Mouse (Mus musculus) forebrain, embryonic 14.5 days (tissue): ENCODE data around the gene Rrbp1. TPM values are rescaled to one million over a fixed set of nuclear protein-coding genes. Genes with fewer than 3 reads are reported as not detected.

Experiments used
- ATAC-seq: fragments of 200-750 bp; cut with Nextera tagmentation; 2 replicates; pipeline ENCODE4 v1.8.0; 2017; ENCODE audit warnings: mild to moderate bottlenecking, moderate library complexity
- DNase-seq: peaks from one replicate; pipeline ENCODE4 v3.0.0-alpha.2; 2015; ENCODE audit warnings: low spot score
- H3K27ac ChIP-seq: fragments of 300-500 bp; sonication (generic); 2 replicates; pipeline ENCODE4 v1.5.1; 2014; ENCODE audit warnings: low read depth, mild to moderate bottlenecking, control low read depth, low read length, moderate library complexity
- H3K27me3 ChIP-seq: fragments of 300-500 bp; sonication (generic); replicated peaks from 2 replicates; pipeline ENCODE4 v1.6.1; 2014; ENCODE audit warnings: low read length, control low read depth, mixed read lengths; ENCODE audit not compliant: control insufficient read depth, insufficient read depth
- H3K36me3 ChIP-seq: fragments of 300-500 bp; sonication (generic); 2 replicates; pipeline ENCODE4 v1.6.1; 2014; ENCODE audit warnings: low read length, control low read depth; ENCODE audit not compliant: control insufficient read depth, insufficient read depth
- H3K4me1 ChIP-seq: fragments of 300-500 bp; sonication (generic); 2 replicates; pipeline ENCODE4 v1.6.1; 2014; ENCODE audit warnings: antibody characterized with exemption, low read length, control low read depth; ENCODE audit not compliant: control insufficient read depth, insufficient read depth
- H3K4me2 ChIP-seq: fragments of 300-500 bp; sonication (generic); 2 replicates; pipeline ENCODE4 v1.6.1; 2014; ENCODE audit warnings: mild to moderate bottlenecking, control low read depth, low read length
- H3K4me3 ChIP-seq: fragments of 300-500 bp; sonication (generic); 2 replicates; pipeline ENCODE4 v1.5.1; 2014; ENCODE audit warnings: low read depth, low read length, control low read depth
- H3K9ac ChIP-seq: fragments of 300-500 bp; sonication (generic); 2 replicates; pipeline ENCODE4 v1.6.1; 2014; ENCODE audit warnings: mild to moderate bottlenecking, low read length, control low read depth, moderate library complexity
- H3K9me3 ChIP-seq: fragments of 300-500 bp; sonication (generic); replicated peaks from 2 replicates; pipeline ENCODE4 v1.6.1; 2016; ENCODE audit warnings: low read length, control low read depth, mixed read lengths; ENCODE audit not compliant: control insufficient read depth
- WGBS: fragments of 180-500 bp; shearing (Covaris S2); extraction: QIAGEN DNeasy Blood & Tissue Kit; methylation state at CpG from one replicate; pipeline ENCODE4 v1.1.7; 2014; 5-methylcytosine and 5-hydroxymethylcytosine counted together
- polyA plus RNA-seq: library from polyadenylated mRNA; unstranded; fragments of >200 nt; fragmentation: Nextera tagmentation; extraction: Ambion mirVana; gene quantifications from 2 replicates; pipeline ENCODE4 v1.2.1, GENCODE M21; 2014

The Rrbp1 gene
- polyA plus RNA-seq, 1 experiment from 2014 or later = 15.1 TPM

DNA sequence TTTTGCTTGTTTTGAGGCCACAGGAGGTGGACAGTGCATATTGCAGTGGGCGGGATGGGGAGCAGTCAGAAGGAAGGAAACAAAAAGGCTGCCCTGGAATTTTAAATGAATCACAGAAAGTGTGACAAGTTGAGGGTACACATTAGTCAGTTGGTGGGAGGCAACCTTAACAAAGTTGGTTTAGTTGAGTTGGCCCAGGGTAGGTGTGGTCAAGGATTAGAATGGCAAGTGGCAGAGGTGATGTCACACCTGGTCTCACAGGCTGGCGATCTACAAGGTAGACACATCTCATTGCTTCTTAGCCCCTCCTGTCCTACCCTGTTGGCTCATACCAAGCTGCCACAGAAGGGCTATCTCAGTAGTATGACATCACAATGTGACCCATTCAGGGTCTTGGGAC lies 21.6 kb upstream of the Rrbp1 start, which contains the start of gene Banf2:
Gene Banf2, plus strand, starts transcription at position 396 of the 400 bp plus-strand sequence.
- H3K4me1 ChIP-seq = no peaks in the 10 kb centered on the region
- H3K9me3 ChIP-seq = no peaks in the 10 kb centered on the region
- H3K4me3 ChIP-seq = no peak within 1 kb of the TSS
- 95% methylated on average over 2 of the region's 2 CpGs for WGBS
- DNase-seq = no peak
- no peak within 1 kb of the TSS for H3K4me2 ChIP-seq
- H3K36me3 ChIP-seq = no peaks in the 10 kb centered on the region
- no peak within 1 kb of the TSS for H3K9ac ChIP-seq
- no peak for ATAC-seq
- H3K27ac ChIP-seq = no peak within 1 kb of the TSS
- no peaks in the 10 kb centered on the region for H3K27me3 ChIP-seq

GRCm38 (mm10) chr2:144030791-144031190 lies 19.7 kb upstream of the Rrbp1 start:
- Histone ChIP-seq H3K9me3 (no peaks in the 10 kb centered on the region), H3K36me3 (no peaks in the 10 kb centered on the region), H3K27ac (no peak overlapping the region), H3K4me3 (no peak overlapping the region), H3K4me2 (no peak overlapping the region), H3K9ac (no peak overlapping the region), H3K27me3 (no peaks in the 10 kb centered on the region), H3K4me1 (no peaks in the 10 kb centered on the region)
- ATAC-seq (no peak), DNase-seq (no peak)
- WGBS = 88% methylated on average over 7 of the region's 7 CpGs

DNA sequence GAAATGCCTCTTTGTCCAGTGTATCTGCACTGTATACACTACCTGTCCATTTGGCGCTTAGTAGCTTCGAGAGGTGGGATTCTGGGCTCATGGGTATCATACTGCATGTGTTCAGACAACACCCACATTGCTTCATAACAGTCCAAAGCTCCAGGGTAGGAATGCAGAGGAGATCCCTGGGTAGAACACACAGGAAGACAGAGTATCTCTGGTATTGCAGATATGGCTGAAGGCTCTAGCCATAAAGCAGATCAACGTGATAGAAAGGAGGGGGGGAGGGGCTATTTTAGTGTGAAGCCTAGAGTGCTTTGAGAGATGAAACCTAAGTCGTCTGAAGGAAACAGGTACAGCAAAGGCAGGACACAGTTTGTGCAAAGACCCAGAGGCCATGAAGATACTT lies 15.4 kb upstream of the Rrbp1 start:
- Histone ChIP-seq H3K27ac (no peak overlapping the region), H3K36me3 (no peaks in the 10 kb centered on the region), H3K9ac (no peak overlapping the region), H3K4me3 (no peak overlapping the region), H3K27me3 (no peaks in the 10 kb centered on the region), H3K4me1 (no peaks in the 10 kb centered on the region), H3K9me3 (no peaks in the 10 kb centered on the region), H3K4me2 (no peak overlapping the region)
- DNase-seq = no peak
- ATAC-seq = no peak
- 88% methylated on average over 4 of the region's 4 CpGs for WGBS

DNA sequence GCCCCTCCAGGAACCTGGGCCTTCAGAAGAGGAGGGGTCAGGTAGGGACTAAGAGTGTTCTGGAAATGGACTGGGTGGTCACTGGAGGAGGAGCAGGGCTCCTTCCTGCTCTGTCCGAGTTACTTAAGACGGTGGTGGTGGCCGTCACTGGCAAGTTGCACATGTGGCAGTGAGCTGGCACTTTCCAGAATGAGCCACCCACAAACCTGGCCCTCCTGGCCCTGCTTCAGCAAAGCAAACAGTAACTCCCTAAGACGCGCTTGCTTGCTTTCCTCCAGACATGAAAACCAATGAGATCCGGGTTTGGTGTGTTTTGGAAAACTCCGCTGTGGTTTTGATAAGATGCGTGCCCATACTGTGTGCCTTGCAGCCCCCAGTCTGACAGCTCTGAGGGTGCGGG lies 14.3 kb upstream of the Rrbp1 start:
- Histone ChIP-seq H3K9ac (no peak overlapping the region), H3K4me1 (no peaks in the 10 kb centered on the region), H3K4me2 (no peak overlapping the region), H3K9me3 (no peaks in the 10 kb centered on the region), H3K27ac (no peak overlapping the region), H3K4me3 (no peak overlapping the region), H3K36me3 (no peaks in the 10 kb centered on the region), H3K27me3 (no peaks in the 10 kb centered on the region)
- WGBS = 93% methylated on average over 9 of the region's 9 CpGs
- DNase-seq (no peak), ATAC-seq (no peak)

- ATAC-seq (no peak), DNase-seq (no peak)
- no peaks in the 10 kb centered on the region for H3K9me3 ChIP-seq
- no peak overlapping the region for H3K4me2 ChIP-seq
- H3K4me1 ChIP-seq = no peaks in the 10 kb centered on the region
- H3K36me3 ChIP-seq = no peaks in the 10 kb centered on the region
- no peak overlapping the region for H3K9ac ChIP-seq
- 87% methylated on average over 3 of the region's 3 CpGs for WGBS
- H3K4me3 ChIP-seq = no peak overlapping the region
- H3K27me3 ChIP-seq = no peaks in the 10 kb centered on the region
- H3K27ac ChIP-seq = no peak overlapping the region
These were observed 11.4 kb upstream of the Rrbp1 start for GRCm38 (mm10) chr2:144022441-144022840.

GRCm38 (mm10) chr2:144019971-144020370 lies 8.9 kb upstream of the Rrbp1 start:
- ATAC-seq (no peak), DNase-seq (no peak)
- WGBS = 88% methylated on average over 2 of the region's 2 CpGs
- Histone ChIP-seq H3K9ac (no peak overlapping the region), H3K36me3 (no peaks in the 10 kb centered on the region), H3K4me3 (no peak overlapping the region), H3K27me3 (no peaks in the 10 kb centered on the region), H3K4me2 (no peak overlapping the region), H3K27ac (no peak overlapping the region), H3K4me1 (no peaks in the 10 kb centered on the region), H3K9me3 (no peaks in the 10 kb centered on the region)

DNA sequence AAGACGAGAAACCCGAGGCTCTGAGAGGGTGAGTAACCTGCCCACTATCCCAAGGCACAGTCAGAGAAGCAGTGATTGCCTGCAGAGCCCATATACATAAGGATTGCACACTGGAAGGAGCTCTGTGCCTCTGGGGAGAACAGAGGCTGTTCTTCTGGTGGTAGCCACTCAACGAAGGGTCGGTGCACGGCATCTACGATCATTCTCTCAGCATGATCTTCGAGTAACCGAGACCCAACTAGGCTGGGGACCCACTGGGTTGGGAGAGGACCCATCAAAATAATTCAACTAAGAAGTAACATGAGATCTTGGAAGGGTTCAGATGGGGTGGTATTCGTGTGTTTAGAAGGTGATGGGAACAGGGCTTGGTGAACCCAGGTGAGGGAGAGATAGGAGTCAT lies 4.8 kb upstream of the Rrbp1 start:
- Histone ChIP-seq H3K27ac (no peak overlapping the region), H3K27me3 (no peaks in the 10 kb centered on the region), H3K4me2 (no peak overlapping the region), H3K9ac (no peak overlapping the region), H3K36me3 (no peaks in the 10 kb centered on the region), H3K9me3 (no peaks in the 10 kb centered on the region), H3K4me3 (no peak overlapping the region), H3K4me1 (no peaks in the 10 kb centered on the region)
- no peak for ATAC-seq
- no peak for DNase-seq
- 88% methylated on average over 9 of the region's 9 CpGs for WGBS

GRCm38 (mm10) chr2:144014481-144014880 lies 3.4 kb upstream of the Rrbp1 start:
- Histone ChIP-seq H3K36me3 (no peaks in the 10 kb centered on the region), H3K4me3 (no peak overlapping the region), H3K9ac (no peak overlapping the region), H3K27me3 (no peaks in the 10 kb centered on the region), H3K4me2 (no peak overlapping the region), H3K9me3 (no peaks in the 10 kb centered on the region), H3K4me1 (0 out of 2 replicates have a peak, but pooled peaks cover 3% of the 10 kb centered on the region), H3K27ac (no peak overlapping the region)
- DNase-seq = no peak
- 64% methylated on average over 5 of the region's 5 CpGs for WGBS
- no peak for ATAC-seq

- no peak overlapping the region for H3K4me3 ChIP-seq
- 84% methylated on average over 11 of the region's 11 CpGs for WGBS
- ATAC-seq (no peak), DNase-seq (no peak)
- H3K36me3 ChIP-seq = no peaks in the 10 kb centered on the region
- no peak overlapping the region for H3K27ac ChIP-seq
- no peak overlapping the region for H3K4me2 ChIP-seq
- 0 out of 2 replicates have a peak, but pooled peaks cover 3% of the 10 kb centered on the region for H3K4me1 ChIP-seq
- no peaks in the 10 kb centered on the region for H3K27me3 ChIP-seq
- H3K9ac ChIP-seq = no peak overlapping the region
- H3K9me3 ChIP-seq = no peaks in the 10 kb centered on the region
These were observed 3.0 kb upstream of the Rrbp1 start for GRCm38 (mm10) chr2:144014051-144014450.
